In the genomic region with DNA sequence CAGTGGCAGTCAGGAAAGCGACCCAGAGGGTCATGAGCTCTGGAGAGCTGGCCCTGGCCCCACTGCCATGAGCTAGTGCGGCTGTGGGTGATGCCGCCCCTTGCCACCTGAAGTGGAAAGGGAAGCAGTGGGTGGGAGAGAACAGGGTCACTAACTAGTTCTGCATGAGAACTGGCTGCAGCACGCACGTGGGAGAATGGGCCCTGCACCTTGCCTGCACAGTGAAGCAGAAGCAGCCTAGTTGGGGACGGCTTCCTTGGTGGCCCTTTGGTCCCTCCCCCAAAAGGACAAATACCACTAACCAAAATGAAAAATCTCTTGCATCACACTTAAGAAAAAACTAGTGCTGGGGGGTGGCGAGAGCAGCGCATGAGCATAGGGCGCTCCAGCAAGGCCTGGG, we compare ENCODE assay signal across 16 mouse cellular contexts. TPM values are rescaled to one million over a fixed set of nuclear protein-coding genes. Genes with fewer than 3 reads are reported as not detected.
DNase-seq lines count a peak whose midpoint lies in the region; ATAC-seq lines count a peak whose summit lies in the region.
"Had no signal": no experiment of that assay in that cellular context is flagged by ENCODE, and none has a peak within 500 bp of the region (broad histone marks: within the 10 kb centered on the region; RNA-seq: fewer than 3 reads in every experiment).

No protein-coding gene starts in this region.

- H3K4me1 ChIP-seq in hindbrain, embryonic 13.5 days (replicated peaks), result peaks cover 49% of the 10 kb centered on the region
- peaks cover 28% of the 10 kb centered on the region for H3K4me1 ChIP-seq in hindbrain, embryonic 14.5 days (replicated peaks; ENCODE audit: control insufficient read depth, insufficient read depth, low read length)
- peaks cover 89% of the 10 kb centered on the region for H3K4me1 ChIP-seq in liver, embryonic 12.5 days

- peak overlapping the region; percentile 55 for H3K9ac ChIP-seq in hindbrain, embryonic 13.5 days
- no peak overlapping the region for H3K9ac ChIP-seq in hindbrain, embryonic 14.5 days
- peak overlapping the region; percentile 69 for H3K9ac ChIP-seq in liver, embryonic 12.5 days
- H3K9ac ChIP-seq: midbrain, embryonic 13.5 days had no signal

- peak; percentile 50 for DNase-seq in CD4-positive, CD25-positive, alpha-beta regulatory T cell, adult 2 months (ENCODE audit: low read depth, low spot score)
- DNase-seq in hindbrain, embryonic 14.5 days (ENCODE audit: low spot score), result no peak
- peak; percentile 12 for DNase-seq in 416B (ENCODE audit: low read depth)
- DNase-seq in right cerebral cortex, adult 2 months (ENCODE audit: low spot score in 2 of 2), result no peak
- no peak for DNase-seq in right cerebral cortex, postnatal 14 days
- DNase-seq: cerebellum, adult 8-10 months; embryo, embryonic 11 days; heart, adult 18-20 months; kidney, postnatal 10 days; left cerebral cortex, postnatal 4 days had no signal

- no peaks in the 10 kb centered on the region for H3K27me3 ChIP-seq in hindbrain, embryonic 13.5 days
- no peaks in the 10 kb centered on the region for H3K27me3 ChIP-seq in hindbrain, embryonic 14.5 days (ENCODE audit: control insufficient read depth, insufficient read depth, low read length)
- no peaks in the 10 kb centered on the region for H3K27me3 ChIP-seq in liver, embryonic 12.5 days (replicated peaks)
- H3K27me3 ChIP-seq: midbrain, embryonic 13.5 days had no signal

- H3K4me2 ChIP-seq in hindbrain, embryonic 13.5 days, result no peak overlapping the region
- H3K4me2 ChIP-seq in hindbrain, embryonic 14.5 days (replicated peaks), result no peak overlapping the region
- peak overlapping the region; percentile 96 for H3K4me2 ChIP-seq in liver, embryonic 12.5 days
- H3K4me2 ChIP-seq: midbrain, embryonic 13.5 days had no signal

- H3K9me3 ChIP-seq in hindbrain, embryonic 13.5 days, result no peaks in the 10 kb centered on the region
- H3K9me3 ChIP-seq in hindbrain, embryonic 14.5 days (ENCODE audit: control insufficient read depth, low read length), result no peaks in the 10 kb centered on the region
- H3K9me3 ChIP-seq in liver, embryonic 12.5 days (replicated peaks), result no peaks in the 10 kb centered on the region
- H3K9me3 ChIP-seq: midbrain, embryonic 13.5 days had no signal

- peaks cover 24% of the 10 kb centered on the region for H3K36me3 ChIP-seq in hindbrain, embryonic 13.5 days
- H3K36me3 ChIP-seq in hindbrain, embryonic 14.5 days (replicated peaks; ENCODE audit: control insufficient read depth, insufficient read depth), result peaks cover 24% of the 10 kb centered on the region; the same call in 1 of the 2 replicates
- H3K36me3 ChIP-seq in liver, embryonic 12.5 days, result peaks cover 30% of the 10 kb centered on the region

- WGBS in hindbrain, embryonic 13.5 days, result 93% methylated on average over 9 of the region's 9 CpGs
- 92% methylated on average over 9 of the region's 9 CpGs for WGBS in hindbrain, embryonic 14.5 days
- 62% methylated on average over 9 of the region's 9 CpGs for WGBS in liver, embryonic 12.5 days (ENCODE audit: insufficient replicate concordance)

- ATAC-seq in CD4-positive, CD25-positive, alpha-beta regulatory T cell, adult 4 months, result no peak
- ATAC-seq in hindbrain, embryonic 13.5 days (ENCODE audit: low FRiP score), result no peak
- ATAC-seq in hindbrain, embryonic 14.5 days (ENCODE audit: low FRiP score), result no peak
- no peak for ATAC-seq in liver, embryonic 12.5 days
- ATAC-seq: activated CD4-positive, CD25-positive, alpha-beta regulatory T cell, adult 4 months; lung, postnatal 0 days; midbrain, embryonic 13.5 days had no signal

- H3K4me3 ChIP-seq in hindbrain, embryonic 13.5 days, result no peak overlapping the region
- no peak overlapping the region for H3K4me3 ChIP-seq in hindbrain, embryonic 14.5 days (replicated peaks; ENCODE audit: low read length)
- peak overlapping the region; percentile 44 for H3K4me3 ChIP-seq in liver, embryonic 12.5 days
- H3K4me3 ChIP-seq: midbrain, embryonic 13.5 days had no signal

- H3K27ac ChIP-seq in hindbrain, embryonic 13.5 days, result no peak overlapping the region
- H3K27ac ChIP-seq in hindbrain, embryonic 14.5 days, result no peak overlapping the region
- H3K27ac ChIP-seq in liver, embryonic 12.5 days, result peak overlapping the region; percentile 97
- H3K27ac ChIP-seq: midbrain, embryonic 13.5 days had no signal

RNA-seq across cellular contexts. Expression of gene Mob3a, which starts 3.2 kb away (rescaled TPM):
- 100 to 1,000 TPM; 265 to 359 TPM for polyA plus RNA-seq in CD4-positive, CD25-positive, alpha-beta regulatory T cell, adult 4 months (2017; shearing (Covaris generic))
- polyA plus RNA-seq in hindbrain, embryonic 13.5 days (2015; fragmentation: Nextera tagmentation; extraction: Ambion mirVana), result 51.8 and 56.8 TPM in 2 replicates
- 45.3 and 47.1 TPM in 2 replicates for polyA plus RNA-seq in hindbrain, embryonic 14.5 days (2014; fragmentation: Nextera tagmentation; extraction: Ambion mirVana)
- polyA plus RNA-seq in liver, embryonic 12.5 days (2016; fragmentation: Nextera tagmentation; extraction: Ambion mirVana), result 43.9 and 45.3 TPM in 2 replicates

RNA-seq across cellular contexts. Expression of gene Izumo4, which starts 3.4 kb away (rescaled TPM):
- 100 to 1,000 TPM in 1 of 2 experiments, 10 to 100 TPM in 1; 89.2 to 116 TPM for polyA plus RNA-seq in CD4-positive, CD25-positive, alpha-beta regulatory T cell, adult 4 months (2017; shearing (Covaris generic))
- 36.4 and 42.8 TPM in 2 replicates for polyA plus RNA-seq in hindbrain, embryonic 13.5 days (2015; fragmentation: Nextera tagmentation; extraction: Ambion mirVana)
- 20.0 and 20.4 TPM in 2 replicates for polyA plus RNA-seq in hindbrain, embryonic 14.5 days (2014; fragmentation: Nextera tagmentation; extraction: Ambion mirVana)
- 10.1 and 10.6 TPM in 2 replicates for polyA plus RNA-seq in liver, embryonic 12.5 days (2016; fragmentation: Nextera tagmentation; extraction: Ambion mirVana)

RNA-seq across cellular contexts. Expression of gene Mknk2, which starts 20.7 kb away (rescaled TPM):
- 10 to 100 TPM; 37.3 to 51.7 TPM for polyA plus RNA-seq in CD4-positive, CD25-positive, alpha-beta regulatory T cell, adult 4 months (2017; shearing (Covaris generic))
- 55.4 and 56.2 TPM in 2 replicates for polyA plus RNA-seq in hindbrain, embryonic 13.5 days (2015; fragmentation: Nextera tagmentation; extraction: Ambion mirVana)
- 53.8 and 60.2 TPM in 2 replicates for polyA plus RNA-seq in hindbrain, embryonic 14.5 days (2014; fragmentation: Nextera tagmentation; extraction: Ambion mirVana)
- polyA plus RNA-seq in liver, embryonic 12.5 days (2016; fragmentation: Nextera tagmentation; extraction: Ambion mirVana), result 124 and 125 TPM in 2 replicates

RNA-seq across cellular contexts. Expression of gene Btbd2, which starts 41.7 kb away (rescaled TPM):
- 1 to 10 TPM; 7.2 to 7.3 TPM for polyA plus RNA-seq in CD4-positive, CD25-positive, alpha-beta regulatory T cell, adult 4 months (2017; shearing (Covaris generic))
- polyA plus RNA-seq in hindbrain, embryonic 13.5 days (2015; fragmentation: Nextera tagmentation; extraction: Ambion mirVana), result 75.7 and 77.8 TPM in 2 replicates
- 83.2 and 83.7 TPM in 2 replicates for polyA plus RNA-seq in hindbrain, embryonic 14.5 days (2014; fragmentation: Nextera tagmentation; extraction: Ambion mirVana)
- polyA plus RNA-seq in liver, embryonic 12.5 days (2016; fragmentation: Nextera tagmentation; extraction: Ambion mirVana), result 26.0 and 27.3 TPM in 2 replicates

RNA-seq across cellular contexts. Expression of gene Ap3d1, which starts 43.5 kb away (rescaled TPM):
- 10 to 100 TPM; 26.7 to 29.1 TPM for polyA plus RNA-seq in CD4-positive, CD25-positive, alpha-beta regulatory T cell, adult 4 months (2017; shearing (Covaris generic))
- polyA plus RNA-seq in hindbrain, embryonic 13.5 days (2015; fragmentation: Nextera tagmentation; extraction: Ambion mirVana), result 100 and 101 TPM in 2 replicates
- 112 and 114 TPM in 2 replicates for polyA plus RNA-seq in hindbrain, embryonic 14.5 days (2014; fragmentation: Nextera tagmentation; extraction: Ambion mirVana)
- 36.5 and 38.2 TPM in 2 replicates for polyA plus RNA-seq in liver, embryonic 12.5 days (2016; fragmentation: Nextera tagmentation; extraction: Ambion mirVana)

Comparison
In these comparisons a context has a peak if more than half of its experiments do, and no peak if none do; other contexts are left out.
1. DNase-seq: peak in CD4-positive, CD25-positive, alpha-beta regulatory T cell, adult 2 months (single experiment) and 416B (single experiment); none in hindbrain, embryonic 14.5 days (single experiment), right cerebral cortex, adult 2 months (0 of 2) and right cerebral cortex, postnatal 14 days (single experiment).